Mouse (Mus musculus) lung, embryonic 16.5 days (tissue): ENCODE measurements around the gene Tat. TPM values are rescaled to one million over a fixed set of nuclear protein-coding genes. Genes with fewer than 3 reads are reported as not detected.

Source experiments
- ATAC-seq: fragments of 200-750 bp; cut with Nextera tagmentation; 2 replicates; pipeline ENCODE4 v1.8.0; 2017; ENCODE audit warnings: low read depth, mild to moderate bottlenecking, moderate library complexity
- H3K27ac ChIP-seq: fragments of 300-500 bp; sonication (generic); 2 replicates; pipeline ENCODE4 v1.5.1; 2014; ENCODE audit warnings: mild to moderate bottlenecking, control low read depth, low read length
- H3K27me3 ChIP-seq: fragments of 300-500 bp; sonication (generic); 2 replicates; pipeline ENCODE4 v1.6.1; 2014; ENCODE audit warnings: low read depth, low read length, mixed read lengths; ENCODE audit not compliant: control insufficient read depth, insufficient read depth
- H3K36me3 ChIP-seq: fragments of 300-500 bp; sonication (generic); 2 replicates; pipeline ENCODE4 v1.6.1; 2014; ENCODE audit warnings: low read length; ENCODE audit not compliant: control insufficient read depth, insufficient read depth
- H3K4me1 ChIP-seq: fragments of 300-500 bp; sonication (generic); replicated peaks from 2 replicates; pipeline ENCODE4 v1.6.1; 2014; ENCODE audit warnings: low read length, mixed read lengths; ENCODE audit not compliant: control insufficient read depth, insufficient read depth
- H3K4me2 ChIP-seq: fragments of 300-500 bp; sonication (generic); 2 replicates; pipeline ENCODE4 v1.6.1; 2014; ENCODE audit warnings: low read depth, low read length, control low read depth
- H3K4me3 ChIP-seq: fragments of 300-500 bp; sonication (generic); 2 replicates; pipeline ENCODE4 v1.5.1; 2014; ENCODE audit warnings: mild to moderate bottlenecking, low read length, control low read depth
- H3K9ac ChIP-seq: fragments of 300-500 bp; sonication (generic); 2 replicates; pipeline ENCODE4 v1.6.1; 2014; ENCODE audit warnings: low read length, control low read depth
- H3K9me3 ChIP-seq: fragments of 300-500 bp; sonication (generic); 2 replicates; pipeline ENCODE4 v1.6.1; 2016; ENCODE audit warnings: low read length; ENCODE audit not compliant: control insufficient read depth
- WGBS: fragments of 180-500 bp; shearing (Covaris S2); extraction: QIAGEN DNeasy Blood & Tissue Kit; methylation state at CpG from one replicate; pipeline ENCODE4 v1.1.7; 2014; 5-methylcytosine and 5-hydroxymethylcytosine counted together
- polyA plus RNA-seq: library from polyadenylated mRNA; unstranded; fragments of >200 nt; fragmentation: Nextera tagmentation; extraction: Ambion mirVana; gene quantifications from 2 replicates; pipeline ENCODE4 v1.2.1, GENCODE M21; 2015

The Tat gene
- polyA plus RNA-seq, 1 experiment from 2014 or later = 0.16 TPM

DNA sequence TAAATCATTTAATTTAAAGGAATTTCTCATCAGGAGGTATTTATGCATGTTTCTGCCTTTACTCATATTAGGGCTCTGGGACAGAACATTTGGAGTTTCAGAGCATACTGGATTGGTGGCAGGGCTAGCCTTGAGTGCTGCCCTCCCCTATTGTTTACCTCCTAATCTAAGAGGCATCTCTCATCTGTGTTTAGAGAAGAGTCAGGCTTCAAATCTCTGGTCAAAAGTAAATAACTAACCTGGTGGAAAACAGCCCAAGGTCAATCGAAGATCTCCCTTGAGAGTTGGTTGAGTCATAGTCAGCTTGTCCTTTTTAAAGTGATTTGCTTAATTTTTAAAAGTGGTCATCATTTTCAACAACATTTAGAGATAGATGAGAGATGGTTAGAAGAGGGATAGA is 2.7 kb downstream of the Tat start:
- ATAC-seq = no peak
- no peak overlapping the region for H3K4me2 ChIP-seq
- no peaks in the 10 kb centered on the region for H3K4me1 ChIP-seq
- no peak overlapping the region for H3K4me3 ChIP-seq
- no peak overlapping the region for H3K9ac ChIP-seq
- WGBS = 61% methylated on average over 1 of the region's 1 CpGs
- no peaks in the 10 kb centered on the region for H3K27me3 ChIP-seq
- no peaks in the 10 kb centered on the region for H3K9me3 ChIP-seq
- H3K36me3 ChIP-seq = no peaks in the 10 kb centered on the region
- no peak overlapping the region for H3K27ac ChIP-seq

DNA sequence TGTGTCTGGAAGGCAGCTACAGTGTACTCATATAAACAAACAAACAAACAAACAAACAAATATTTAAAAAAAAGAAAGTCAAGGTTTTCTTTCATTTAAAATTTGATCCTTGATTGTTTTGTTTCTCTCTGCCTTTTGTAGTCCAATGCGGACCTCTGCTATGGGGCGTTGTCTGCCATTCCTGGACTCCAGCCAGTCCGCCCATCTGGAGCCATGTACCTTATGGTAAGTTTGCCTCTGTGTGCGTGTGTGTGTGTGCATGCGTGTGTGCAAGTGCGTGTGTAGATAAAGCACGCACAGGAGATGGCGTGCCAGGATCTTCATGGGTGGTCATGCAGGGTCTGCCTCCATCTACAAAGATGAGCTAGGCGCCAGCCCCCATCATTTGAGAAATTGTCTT is 7.1 kb downstream of the Tat start:
- no peak overlapping the region for H3K9ac ChIP-seq
- H3K4me3 ChIP-seq = no peak overlapping the region
- no peak overlapping the region for H3K27ac ChIP-seq
- no peaks in the 10 kb centered on the region for H3K9me3 ChIP-seq
- no peak overlapping the region for H3K4me2 ChIP-seq
- H3K36me3 ChIP-seq = no peaks in the 10 kb centered on the region
- no peaks in the 10 kb centered on the region for H3K4me1 ChIP-seq
- no peaks in the 10 kb centered on the region for H3K27me3 ChIP-seq
- 86% methylated on average over 9 of the region's 9 CpGs for WGBS
- no peak for ATAC-seq

DNA sequence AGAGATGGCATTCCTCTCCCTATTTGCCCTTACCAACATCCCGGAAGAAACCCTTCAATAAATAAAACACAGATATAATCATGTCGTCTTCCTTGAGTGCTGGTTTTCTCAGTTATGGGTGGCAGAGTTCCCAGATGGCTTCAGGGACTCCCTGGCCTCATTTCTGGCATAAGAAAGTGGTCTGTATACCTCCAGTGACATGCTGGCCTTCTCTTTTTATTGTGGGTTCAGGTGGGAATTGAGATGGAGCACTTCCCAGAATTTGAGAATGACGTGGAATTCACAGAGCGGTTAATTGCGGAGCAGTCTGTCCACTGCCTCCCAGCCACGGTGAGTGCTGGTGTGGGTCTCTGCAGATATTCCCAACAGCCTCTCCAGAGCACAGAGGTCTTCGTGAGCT is 7.8 kb downstream of the Tat start:
- ATAC-seq = no peak
- Histone ChIP-seq H3K36me3 (no peaks in the 10 kb centered on the region), H3K4me1 (no peaks in the 10 kb centered on the region), H3K4me2 (no peak overlapping the region), H3K27ac (no peak overlapping the region), H3K4me3 (no peak overlapping the region), H3K9me3 (no peaks in the 10 kb centered on the region), H3K9ac (no peak overlapping the region), H3K27me3 (no peaks in the 10 kb centered on the region)
- 66% methylated on average over 7 of the region's 7 CpGs for WGBS

DNA sequence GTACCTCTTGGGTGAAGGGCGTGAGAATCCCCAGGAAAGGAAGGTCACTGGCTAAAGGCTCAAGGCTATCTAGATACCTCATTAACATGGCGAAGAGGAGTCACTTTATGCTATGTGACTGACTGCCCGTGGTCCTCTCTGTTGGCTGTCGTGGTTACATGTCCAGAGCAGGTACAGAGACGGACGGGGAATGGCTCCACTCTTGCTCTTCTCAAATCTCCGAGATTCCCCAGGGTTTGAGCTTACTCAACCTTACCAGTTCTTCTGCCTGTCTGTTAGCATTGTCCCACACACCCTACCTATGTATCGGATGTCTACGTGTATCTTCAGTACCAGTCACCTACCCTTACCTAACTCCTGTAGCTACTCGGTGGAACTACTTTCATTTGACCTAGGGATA is 9.7 kb downstream of the Tat start:
- Histone ChIP-seq H3K9ac (no peak overlapping the region), H3K27ac (no peak overlapping the region), H3K27me3 (no peaks in the 10 kb centered on the region), H3K4me2 (no peak overlapping the region), H3K4me3 (no peak overlapping the region), H3K36me3 (no peaks in the 10 kb centered on the region), H3K4me1 (no peaks in the 10 kb centered on the region), H3K9me3 (no peaks in the 10 kb centered on the region)
- no peak for ATAC-seq
- 77% methylated on average over 10 of the region's 10 CpGs for WGBS

DNA sequence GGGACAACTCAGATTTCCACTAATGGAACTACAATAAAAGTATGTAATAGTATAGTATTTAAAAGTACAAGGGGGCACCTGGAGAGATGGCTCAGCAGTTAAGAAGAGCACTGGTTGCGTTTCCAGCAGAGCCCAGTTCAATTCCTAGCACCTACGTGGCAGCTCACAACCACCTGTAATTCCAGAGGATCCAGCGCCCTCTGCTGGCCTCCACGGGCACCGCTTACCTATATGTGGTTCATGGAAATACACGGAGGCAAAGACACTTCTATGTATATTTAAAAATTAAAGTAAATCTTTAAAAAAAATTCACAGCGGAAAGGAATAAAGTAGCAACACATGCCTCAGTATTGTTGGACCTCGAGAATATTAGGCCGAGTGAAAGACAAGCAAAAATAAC is 12.7 kb downstream of the Tat start:
- H3K9ac ChIP-seq = no peak overlapping the region
- no peaks in the 10 kb centered on the region for H3K36me3 ChIP-seq
- no peaks in the 10 kb centered on the region for H3K27me3 ChIP-seq
- WGBS = 37% methylated on average over 9 of the region's 9 CpGs
- no peaks in the 10 kb centered on the region for H3K4me1 ChIP-seq
- H3K9me3 ChIP-seq = no peaks in the 10 kb centered on the region
- no peak overlapping the region for H3K4me3 ChIP-seq
- no peak overlapping the region for H3K27ac ChIP-seq
- H3K4me2 ChIP-seq = no peak overlapping the region
- ATAC-seq = no peak

DNA sequence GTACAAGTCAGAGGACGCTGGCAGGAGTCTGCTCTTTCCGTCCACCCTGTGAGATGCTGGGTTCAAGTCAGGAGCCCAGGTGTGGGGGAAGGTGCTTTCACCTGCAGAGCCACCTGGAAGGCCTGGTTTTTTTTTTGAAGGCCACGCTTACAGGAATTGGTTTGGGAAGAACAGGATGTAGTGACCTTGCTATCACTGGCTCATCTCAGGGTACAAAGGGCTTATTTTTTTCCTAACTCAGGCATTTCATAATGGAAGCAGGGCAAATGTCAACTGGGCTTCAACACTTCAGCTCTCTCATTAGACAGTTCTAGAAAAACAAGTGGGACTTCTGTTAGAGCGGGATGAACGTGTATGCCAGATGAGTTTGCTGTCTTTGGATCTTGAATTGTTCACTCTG is 14.1 kb downstream of the Tat start:
- 69% methylated on average over 5 of the region's 5 CpGs for WGBS
- Histone ChIP-seq H3K9me3 (no peaks in the 10 kb centered on the region), H3K27ac (no peak overlapping the region), H3K4me2 (no peak overlapping the region), H3K27me3 (no peaks in the 10 kb centered on the region), H3K36me3 (no peaks in the 10 kb centered on the region), H3K4me1 (no peaks in the 10 kb centered on the region), H3K4me3 (no peak overlapping the region), H3K9ac (no peak overlapping the region)
- no peak for ATAC-seq

DNA sequence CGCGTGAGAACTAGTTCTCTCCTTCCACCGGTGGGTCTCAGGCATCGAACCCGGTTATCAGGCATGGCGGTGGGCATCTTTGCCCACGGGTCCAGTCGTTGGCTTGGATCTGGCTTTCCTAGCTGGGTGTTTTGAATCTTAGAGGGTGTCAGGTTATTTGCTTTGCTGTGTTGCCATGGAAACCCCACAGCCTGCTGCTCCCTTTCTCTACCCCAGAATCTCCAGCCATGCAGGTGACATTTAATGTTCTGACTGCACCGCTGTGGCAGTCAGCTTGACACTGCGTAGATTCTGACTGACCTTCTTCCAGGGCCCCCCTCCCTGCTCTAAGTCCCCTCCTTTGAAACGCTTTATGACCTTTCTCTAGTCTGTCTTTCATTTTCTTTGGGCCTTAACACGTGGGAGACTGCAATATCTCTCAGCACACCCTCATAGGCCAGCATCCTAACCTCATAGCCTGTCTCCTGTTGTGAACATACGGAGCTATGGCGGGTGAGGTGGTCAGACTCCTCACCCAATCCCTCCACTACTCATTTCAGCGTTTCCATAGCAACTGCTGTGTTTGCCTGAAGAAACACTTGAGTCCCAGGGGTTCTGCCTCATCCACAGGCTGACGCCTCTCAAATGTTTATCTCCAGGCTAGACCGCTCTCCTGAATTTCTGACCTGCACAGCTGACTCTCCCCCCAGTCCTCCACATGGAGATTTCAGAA is 16.2 kb downstream of the Tat start:
- Histone ChIP-seq H3K27me3 (no peaks in the 10 kb centered on the region), H3K4me2 (no peak overlapping the region), H3K9me3 (no peaks in the 10 kb centered on the region), H3K4me1 (no peaks in the 10 kb centered on the region), H3K27ac (no peak overlapping the region), H3K4me3 (no peak overlapping the region), H3K36me3 (no peaks in the 10 kb centered on the region), H3K9ac (no peak overlapping the region)
- peak; percentile 23; the same call in 1 of the 2 replicates for ATAC-seq
- 48% methylated on average over 17 of the region's 17 CpGs for WGBS

DNA sequence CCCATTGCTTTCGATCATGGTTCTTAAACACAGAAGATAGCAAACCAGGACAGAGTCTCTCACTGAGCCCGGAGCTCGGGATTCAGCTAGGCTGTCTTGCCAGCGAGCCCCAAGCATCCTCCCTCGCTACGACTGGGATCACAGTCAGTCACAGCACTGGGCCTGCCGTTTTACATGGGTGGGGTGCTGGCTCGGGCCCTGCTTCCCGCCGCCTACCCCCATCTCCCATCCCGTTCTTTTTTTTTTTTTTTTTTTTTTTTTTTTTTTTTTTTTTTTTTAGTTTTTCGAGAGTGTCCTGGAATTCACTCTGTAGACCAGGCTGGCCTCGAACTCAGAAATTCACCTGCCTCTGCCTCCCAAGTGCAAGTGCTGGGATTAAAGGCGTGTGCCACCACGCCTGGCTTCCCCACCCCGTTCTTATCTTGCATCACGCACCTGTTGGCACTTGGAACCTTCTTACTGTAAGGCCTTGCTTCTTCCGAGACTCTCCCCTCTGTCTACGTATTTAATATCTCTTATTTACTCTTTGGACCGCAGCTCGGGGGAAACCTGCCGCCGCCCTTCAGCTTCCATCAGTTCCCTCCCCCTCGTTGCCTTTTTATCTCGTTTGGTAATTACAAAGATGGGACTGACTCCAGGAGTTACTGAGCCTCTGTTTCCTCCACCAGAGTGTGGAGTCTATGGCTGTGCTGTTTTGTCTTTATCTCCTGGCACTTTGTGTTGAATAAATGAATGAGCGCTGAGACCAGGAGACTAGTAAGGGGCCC is 18.2 kb downstream of the Tat start:
- no peak for ATAC-seq

DNA sequence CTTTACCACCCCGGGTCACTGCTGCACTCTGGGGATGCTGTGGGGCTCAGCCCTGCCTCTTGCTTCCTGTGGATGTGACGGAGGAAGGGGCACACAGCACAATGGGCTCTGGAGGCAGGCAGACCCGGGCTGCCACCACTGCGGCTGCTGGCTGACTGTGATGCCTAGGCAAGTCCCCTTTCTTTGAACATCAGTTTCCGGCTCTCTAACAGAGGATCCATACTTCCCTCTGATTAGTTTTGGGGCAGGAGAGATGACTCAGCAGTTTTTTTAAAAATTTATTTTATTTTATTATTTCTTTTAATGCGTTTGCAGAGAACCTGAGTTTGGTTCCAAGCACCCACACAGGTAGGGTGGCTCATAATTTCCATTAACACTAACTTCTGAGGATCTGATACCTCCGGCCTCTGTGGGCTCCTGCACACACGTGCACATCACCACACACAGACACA is 18.8 kb downstream of the Tat start:
- no peak for ATAC-seq
- Histone ChIP-seq H3K27ac (no peak overlapping the region), H3K9me3 (no peaks in the 10 kb centered on the region), H3K9ac (no peak overlapping the region), H3K4me2 (no peak overlapping the region), H3K36me3 (no peaks in the 10 kb centered on the region), H3K4me1 (no peaks in the 10 kb centered on the region), H3K27me3 (no peaks in the 10 kb centered on the region), H3K4me3 (no peak overlapping the region)
- 67% methylated on average over 8 of the region's 8 CpGs for WGBS

More for the DNA sequence above, 18.2 kb downstream of the Tat start:
- H3K27ac ChIP-seq = no peak overlapping the region
- H3K4me2 ChIP-seq = no peak overlapping the region
- H3K9me3 ChIP-seq = no peaks in the 10 kb centered on the region
- H3K36me3 ChIP-seq = no peaks in the 10 kb centered on the region
- no peak overlapping the region for H3K4me3 ChIP-seq
- no peaks in the 10 kb centered on the region for H3K27me3 ChIP-seq
- 69% methylated on average over 26 of the region's 26 CpGs for WGBS
- H3K9ac ChIP-seq = no peak overlapping the region
- H3K4me1 ChIP-seq = no peaks in the 10 kb centered on the region
